Mouse (Mus musculus): ENCODE measurements around the gene Cdk6.

GRCm38 (mm10) chr5:3493968-3494367 is 152.7 kb downstream of the Cdk6 start:
- TF ChIP-seq CTCF (IDR thresholded peaks at IDR 0.05; ENCODE audit: extremely low read depth, insufficient read depth, low read length): no peak
- no peak for TF ChIP-seq POLR2A (IDR thresholded peaks at IDR 0.05; ENCODE audit: extremely low read depth, insufficient read depth, low read length)

Measured in cortical plate, adult 2 months (tissue).